Mouse (Mus musculus) T-helper 2 cell (primary cell): ENCODE data around the gene Sigmar1.
"Not testable (repeated sequence)": the region's sequence is repeated elsewhere in the genome, so short reads cannot be mapped to it uniquely, and the experiment has no call there.

ENCODE experiments used
- in situ Hi-C: fragments of 300-600 bp; cut with MboI, MseI; formaldehyde crosslinking; loops from one replicate; pipeline ENCODE4 v1.15.1; 2025; ENCODE audit warnings: high pct_unique_total_duplicates

The Sigmar1 gene

DNA sequence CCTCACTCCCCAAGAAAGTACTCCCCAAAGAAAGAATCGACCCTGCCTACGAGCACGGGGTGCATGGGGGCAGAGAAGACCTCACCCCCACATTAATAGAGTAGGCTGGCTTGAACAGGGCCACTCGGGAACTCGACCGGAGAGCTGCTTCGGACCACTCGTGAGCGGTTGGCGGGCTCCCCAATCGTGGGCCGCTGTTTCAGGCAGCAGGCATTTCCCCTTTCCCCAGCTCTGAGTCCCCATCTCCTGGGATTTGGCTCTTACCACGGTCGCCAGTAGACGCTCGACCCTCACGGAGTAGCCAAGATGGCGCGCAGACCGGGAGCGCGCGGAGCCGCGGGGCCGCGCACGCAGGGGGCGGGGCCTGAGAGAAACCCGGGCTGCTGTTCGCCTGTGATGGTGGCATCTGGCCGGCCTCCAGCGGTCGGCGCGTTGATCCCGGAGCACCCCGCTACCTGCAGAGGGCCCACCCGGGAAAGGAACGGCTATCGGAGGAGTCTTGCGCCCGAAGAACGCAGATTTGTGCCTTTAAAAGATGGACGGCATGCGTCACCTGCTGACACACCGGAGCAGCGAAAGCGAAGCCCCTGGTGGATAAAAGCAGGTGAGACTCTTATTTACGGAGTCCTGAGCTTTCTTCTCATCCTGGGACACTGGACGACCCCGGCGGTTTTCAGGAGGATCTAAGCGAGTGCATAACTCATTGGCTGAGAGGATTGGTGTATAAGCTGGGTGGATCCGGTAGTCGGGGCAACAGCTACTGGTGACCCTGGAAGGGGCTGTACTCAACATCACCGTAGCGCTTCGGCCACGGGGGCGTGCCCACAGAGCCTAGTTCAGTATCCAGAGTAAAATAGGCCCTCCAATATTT is 42.5 kb downstream of the Sigmar1 start, which contains the start of gene Rpp25l:
TSS of gene Rpp25l (minus strand) at position 338 of the 871 bp plus-strand sequence.
- in situ Hi-C loops = loop anchor here (10.0 kb wide), 2 partner anchors 869 to 1449 kb away; partner anchors contain the start of genes Smim27 and Topors

DNA sequence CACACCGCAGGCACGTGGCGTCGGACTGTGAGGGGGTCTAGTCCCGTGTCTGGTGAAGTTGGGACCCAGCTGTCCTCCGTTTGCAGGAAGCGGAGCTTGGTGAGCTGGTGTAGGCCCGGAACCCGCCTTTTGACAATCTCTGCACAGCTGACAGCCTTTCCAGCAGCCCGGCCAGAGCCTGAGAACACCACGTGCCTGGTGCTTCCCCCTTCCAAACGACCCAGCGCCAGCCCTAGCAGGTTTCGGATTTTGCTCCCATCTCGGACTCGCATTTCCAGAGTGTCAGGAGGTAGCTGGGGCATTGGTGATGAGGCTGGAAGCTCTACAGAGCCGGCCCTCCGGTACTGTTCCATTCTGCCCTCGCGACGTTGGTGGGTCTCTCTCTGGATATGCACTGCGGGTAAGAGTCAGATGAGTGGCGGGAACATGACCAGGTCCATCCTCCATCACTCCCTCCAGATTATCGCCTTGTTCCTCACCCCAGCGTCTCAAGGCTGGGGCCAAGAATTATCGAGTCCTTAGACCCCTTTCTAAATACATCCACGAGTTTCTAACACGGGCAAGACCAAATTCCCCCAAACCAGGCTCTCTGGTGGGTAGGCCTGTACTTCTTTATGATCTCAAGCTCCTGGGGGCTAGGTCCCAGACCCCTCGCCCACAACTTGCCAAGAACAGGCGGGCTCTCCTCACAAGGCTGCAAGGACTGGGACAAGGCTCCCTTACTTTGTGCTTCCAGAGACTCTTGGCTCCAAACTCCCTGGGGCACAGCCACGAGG is 43.3 kb downstream of the Sigmar1 start:
- in situ Hi-C loops = loop anchor here (10.0 kb wide), 2 partner anchors 868 to 1448 kb away; partner anchors contain the start of genes Smim27 and Topors

DNA sequence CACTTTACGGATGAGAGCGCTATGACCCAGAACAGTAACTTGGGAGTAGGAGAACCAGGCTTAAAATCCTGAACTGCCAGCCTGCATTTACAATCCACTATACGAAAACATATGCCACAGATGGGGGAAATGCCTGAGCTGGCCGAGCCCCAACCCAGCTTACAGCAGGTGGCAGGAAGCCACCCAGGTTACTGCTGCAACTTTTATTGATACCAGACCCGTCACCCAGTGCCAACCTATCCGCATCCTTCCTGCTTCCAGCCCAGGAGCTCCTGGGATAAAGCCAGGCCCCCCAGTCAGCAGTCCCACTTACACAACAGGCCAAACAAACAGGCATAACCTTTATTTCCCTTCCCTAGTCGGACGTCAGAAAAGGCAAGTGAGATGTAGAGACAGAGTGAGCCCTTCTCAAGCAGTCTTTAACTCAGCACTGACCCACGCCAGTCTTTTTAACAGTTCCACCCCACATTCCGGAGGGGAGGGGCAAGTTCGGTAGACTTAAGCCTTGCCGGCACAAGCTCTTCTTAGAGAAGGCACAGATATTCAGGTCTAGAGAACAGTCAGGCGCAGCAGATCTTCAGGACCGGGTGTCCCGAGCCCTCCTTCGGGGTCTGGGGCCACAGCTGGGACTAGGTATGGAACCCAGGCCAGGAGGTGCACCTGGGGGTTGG is 44.1 kb downstream of the Sigmar1 start:
- in situ Hi-C loops = loop anchor here (10.0 kb wide), 2 partner anchors 867 to 1447 kb away; partner anchors contain the start of genes Smim27 and Topors

DNA sequence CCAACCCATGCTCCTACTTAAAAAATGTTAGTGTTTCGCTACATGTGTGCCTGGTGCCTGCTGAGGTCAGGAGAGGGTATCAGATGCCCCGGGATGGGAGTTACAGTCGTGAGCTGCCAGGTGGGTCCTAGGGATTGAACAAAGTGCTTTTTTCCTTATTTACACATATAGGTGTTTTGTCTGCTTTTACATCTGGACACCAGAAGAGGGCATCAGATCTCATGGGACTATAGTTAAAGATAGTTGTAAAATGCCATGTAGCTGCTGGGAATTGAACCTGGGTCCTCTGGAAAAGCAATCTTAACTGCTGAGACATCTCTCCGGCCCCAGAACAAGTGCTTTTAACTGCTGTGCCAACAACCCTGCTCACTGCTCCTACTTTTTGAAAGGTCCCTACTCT is 45.7 kb downstream of the Sigmar1 start:
- in situ Hi-C loops = loop anchor here (10.0 kb wide), 2 partner anchors 865 to 1445 kb away; partner anchors contain the start of genes Smim27 and Topors

DNA sequence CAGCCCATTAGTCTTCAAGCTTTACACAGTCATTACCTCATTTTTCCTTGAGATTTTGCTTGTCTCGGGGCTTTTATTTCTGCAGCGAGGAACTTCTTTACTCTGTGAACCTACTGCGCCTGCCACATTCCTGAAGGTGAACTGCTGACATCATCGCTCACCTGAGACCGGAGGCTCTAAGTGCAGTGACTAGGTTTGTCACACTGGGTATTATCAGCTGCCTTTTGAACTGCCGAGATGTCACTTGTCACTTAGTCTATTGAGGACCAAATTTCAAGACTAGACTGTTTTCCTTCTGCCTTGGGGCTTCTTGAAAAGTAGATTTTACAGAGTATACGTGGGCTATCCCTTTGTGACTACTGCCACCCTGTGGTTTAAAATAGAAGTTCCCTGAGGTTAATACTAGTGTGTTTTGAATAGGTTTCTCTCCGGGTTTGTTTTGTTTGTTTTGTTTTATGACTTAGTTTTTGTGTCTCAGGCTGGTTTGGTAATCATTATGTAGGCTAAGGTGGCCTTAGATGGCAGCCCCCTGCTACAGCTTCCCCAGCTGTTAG is 47.7 kb downstream of the Sigmar1 start:
- in situ Hi-C loops = loop anchor here (5.0 kb wide), 1 partner anchor 151 kb away; no protein-coding TSS in a partner anchor

DNA sequence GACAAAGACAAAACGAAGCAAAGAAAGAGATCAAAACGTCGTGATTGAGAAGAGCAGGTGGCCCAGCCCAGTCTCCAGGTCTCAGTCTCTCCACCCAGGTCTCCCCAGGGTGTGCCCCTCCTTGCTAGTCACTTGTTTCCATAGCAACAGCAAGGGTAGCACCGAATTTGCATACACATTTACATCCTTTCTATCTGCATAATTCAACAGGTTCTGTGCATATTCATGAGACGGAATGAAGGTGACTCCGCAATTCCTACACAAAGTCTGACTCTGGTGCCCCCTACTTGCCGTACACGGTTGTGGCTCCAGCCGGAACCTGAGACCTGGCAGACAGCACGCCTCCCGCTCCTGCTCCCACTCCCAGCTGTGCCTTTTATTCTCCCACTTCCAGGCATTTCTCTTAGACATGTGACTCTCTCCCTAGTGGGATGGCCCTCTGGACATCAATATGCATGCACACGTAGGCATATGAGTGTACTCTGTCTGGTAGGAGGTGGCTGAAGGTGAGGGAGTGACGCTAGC is 48.9 kb downstream of the Sigmar1 start:
- in situ Hi-C loops = loop anchor here (5.0 kb wide), 1 partner anchor 150 kb away; no protein-coding TSS in a partner anchor

DNA sequence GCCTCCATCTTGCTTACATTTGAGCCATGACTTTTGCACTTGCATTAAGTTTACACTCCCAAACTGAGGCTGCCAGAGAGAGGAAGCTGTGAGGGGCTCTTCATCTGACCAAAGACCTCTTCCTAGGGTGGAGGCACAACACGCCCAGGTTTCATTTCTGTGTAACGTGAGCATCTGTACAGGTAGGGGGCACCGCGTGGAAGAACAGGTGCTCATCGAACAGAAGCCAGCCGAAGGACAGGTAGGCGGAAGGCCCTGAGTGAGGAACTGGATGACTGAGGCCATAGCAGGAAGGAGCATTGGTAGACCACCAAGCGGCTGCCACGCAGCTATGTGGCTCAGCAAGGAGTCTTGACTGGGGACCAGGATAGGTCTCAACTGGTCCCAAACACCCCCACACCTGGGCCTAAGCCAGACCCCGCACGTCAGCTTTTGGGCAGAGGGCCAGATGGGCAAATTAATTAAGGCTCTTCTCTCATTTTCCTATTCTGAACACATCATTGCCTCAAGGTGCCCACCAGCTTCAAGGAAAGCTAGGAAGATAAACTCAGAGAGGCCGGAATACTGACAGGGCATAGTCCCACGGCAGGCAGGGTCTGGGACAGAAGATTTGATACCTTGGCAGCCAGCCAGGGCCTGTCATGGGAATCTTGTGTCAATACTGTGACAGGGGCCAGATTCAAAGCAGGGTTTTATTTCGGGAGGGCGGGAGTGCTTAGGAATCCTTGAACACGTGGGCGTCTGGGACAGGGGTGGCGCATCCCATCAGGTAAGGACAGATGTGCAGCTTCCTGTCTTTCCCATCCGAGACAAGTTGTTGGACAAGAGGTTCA is 49.8 kb downstream of the Sigmar1 start:
- in situ Hi-C loops = loop anchor here (5.0 kb wide), 1 partner anchor 149 kb away; no protein-coding TSS in a partner anchor

DNA sequence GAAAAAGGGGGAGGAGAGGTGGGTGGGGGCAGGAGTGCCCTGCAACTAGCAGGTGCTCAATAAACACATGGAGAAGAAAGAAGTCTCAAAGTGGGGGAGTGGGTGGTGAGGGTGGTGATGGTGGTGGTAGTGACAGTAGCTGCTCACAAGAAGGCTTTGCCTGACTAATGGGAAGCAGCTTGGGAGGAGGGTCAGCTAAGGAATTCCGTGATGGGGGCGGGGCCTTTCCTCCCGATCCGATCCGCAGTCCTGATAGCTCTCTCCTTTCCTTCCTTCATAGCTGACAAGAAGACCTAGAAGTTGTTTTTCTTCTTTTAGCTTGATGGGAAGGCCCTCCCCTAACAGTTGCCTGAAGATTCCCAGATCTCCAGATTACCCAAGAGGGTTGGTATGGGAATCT is 51.3 kb downstream of the Sigmar1 start:
- in situ Hi-C loops = loop anchor here (5.0 kb wide), 1 partner anchor 147 kb away; no protein-coding TSS in a partner anchor

DNA sequence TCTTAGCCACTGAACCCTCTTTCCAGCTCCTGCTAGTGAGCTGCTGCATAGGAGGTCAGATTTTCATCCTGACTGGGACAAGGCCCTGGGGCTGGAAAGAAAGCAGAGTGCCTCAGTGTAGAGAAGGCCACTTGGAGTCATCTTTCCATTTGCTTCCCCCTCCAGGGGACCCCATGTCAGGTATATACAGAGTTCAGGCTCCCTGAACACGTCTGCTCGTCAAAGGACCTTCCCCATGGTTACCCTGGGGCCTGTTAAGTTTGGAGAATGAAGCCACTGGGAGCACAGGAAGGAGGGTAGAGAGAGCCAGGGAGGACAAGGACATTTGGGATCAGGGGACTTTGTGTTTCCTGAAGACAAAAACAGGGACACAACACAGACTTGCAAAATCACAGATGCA is 53.7 kb downstream of the Sigmar1 start:
- in situ Hi-C loops = not testable (repeated sequence)

DNA sequence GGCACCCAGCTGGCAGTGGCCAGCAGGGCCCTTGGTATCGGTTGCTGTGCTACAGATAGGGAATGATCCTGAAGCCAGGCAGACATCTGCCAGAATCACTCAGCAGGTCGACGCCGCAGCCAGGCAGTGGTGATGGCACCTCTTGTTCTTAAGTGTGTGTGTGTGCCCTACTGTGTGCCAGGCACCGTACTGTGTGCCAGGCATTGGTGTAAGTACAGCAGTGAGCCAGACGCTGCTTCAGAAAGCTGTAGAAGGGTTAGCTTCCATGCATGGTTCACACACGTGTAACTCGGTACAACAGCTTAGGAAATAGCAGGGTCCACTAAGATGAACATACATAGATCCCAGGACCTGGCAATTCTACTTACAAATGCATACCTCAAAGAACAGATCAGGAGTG is 55.7 kb downstream of the Sigmar1 start:
- in situ Hi-C loops = not testable (repeated sequence)

DNA sequence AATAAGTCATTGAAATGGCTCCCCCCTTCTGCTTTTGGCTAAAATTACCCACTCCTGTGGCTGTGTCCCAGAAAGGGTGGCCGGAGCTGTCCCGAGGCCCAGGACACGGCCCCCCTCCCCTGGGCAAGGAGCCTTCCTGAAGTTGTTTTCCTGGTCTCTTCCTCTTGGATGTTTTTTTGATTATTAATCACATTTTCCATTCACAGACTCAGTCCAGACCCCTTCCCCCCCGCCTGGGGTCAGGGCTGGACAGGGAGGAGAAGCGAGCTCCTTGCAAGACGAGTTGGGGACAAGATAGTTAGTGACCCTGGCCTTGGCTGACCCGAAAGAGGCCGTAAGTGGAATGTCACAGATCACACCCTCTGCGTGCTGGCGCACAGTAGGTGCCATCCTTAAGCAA is 56.2 kb downstream of the Sigmar1 start, which contains the start of gene Il11ra1:
TSS of gene Il11ra1 (plus strand) at position 207 of the 400 bp plus-strand sequence.
- in situ Hi-C loops = loop anchor here (5.0 kb wide), 2 partner anchors 473 to 968 kb away; no protein-coding TSS in a partner anchor

DNA sequence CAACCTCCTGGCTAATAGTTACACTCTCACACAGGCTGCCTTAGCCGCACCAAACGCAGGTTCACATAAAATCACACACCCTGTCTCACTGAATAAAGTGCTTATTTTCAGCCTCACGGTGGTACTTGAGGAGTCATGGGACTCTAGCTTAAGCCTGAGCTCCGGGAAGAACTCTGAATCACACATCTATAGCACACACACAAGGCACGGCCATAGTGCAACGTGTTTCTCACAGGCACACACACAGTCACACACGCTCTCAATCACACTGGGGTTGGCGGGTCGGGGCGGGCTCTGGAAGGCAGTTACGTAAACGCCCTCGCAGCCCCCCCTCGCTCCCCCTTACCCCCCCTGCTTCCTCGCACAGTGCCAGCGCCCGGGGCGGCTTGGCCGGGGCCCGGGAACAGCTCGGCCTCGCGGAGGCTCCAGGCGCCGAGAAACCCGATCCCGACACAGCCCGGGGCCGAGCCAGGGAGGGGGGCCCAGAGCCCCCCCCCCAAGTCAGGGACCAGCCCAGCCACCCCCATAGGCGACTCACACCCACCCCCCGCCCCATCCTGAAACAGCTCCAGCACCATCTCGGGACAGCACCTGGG is 57.4 kb downstream of the Sigmar1 start:
- in situ Hi-C loops = loop anchor here (5.0 kb wide), 2 partner anchors 474 to 969 kb away; no protein-coding TSS in a partner anchor

DNA sequence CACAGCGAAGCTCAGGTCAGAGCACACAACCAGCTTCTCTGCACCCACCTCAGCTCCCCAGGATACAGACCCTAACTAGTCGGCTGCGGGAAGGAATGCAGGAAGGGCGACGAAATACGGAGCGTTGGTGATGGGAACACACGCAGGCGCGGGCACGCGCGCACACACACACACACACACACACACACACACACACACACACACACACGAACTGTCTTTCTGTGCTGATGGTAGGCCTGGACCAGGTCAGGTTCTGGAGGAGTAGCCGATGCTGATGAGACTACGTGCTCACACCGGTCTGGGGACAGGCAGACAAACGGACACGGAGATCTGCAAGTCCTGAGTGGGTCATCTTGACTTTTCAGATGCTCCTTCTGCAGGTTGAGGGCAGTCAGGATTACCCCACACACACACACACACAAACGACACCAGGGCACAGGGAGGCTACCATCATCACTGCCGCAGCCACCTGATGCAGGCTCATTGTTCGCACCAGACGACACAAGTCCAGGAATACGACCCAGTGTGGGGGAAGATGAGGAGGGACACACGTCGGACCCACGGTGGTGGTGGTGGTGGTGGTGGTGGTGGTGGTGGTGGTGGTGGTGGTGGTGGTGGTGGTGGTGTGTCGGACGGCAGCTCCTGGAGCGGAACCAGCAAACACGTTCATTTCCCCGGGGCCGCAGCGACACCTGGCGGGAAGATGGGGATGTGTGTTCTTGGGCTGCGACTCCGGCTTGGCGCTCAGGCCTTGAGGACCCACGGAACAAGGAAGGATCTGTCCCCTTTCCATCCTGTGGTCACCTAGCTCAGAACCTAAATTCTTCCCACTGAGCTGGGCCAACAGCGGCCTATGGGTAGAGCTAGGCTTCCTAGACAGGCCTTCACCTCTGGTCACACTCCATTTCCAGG is 58.8 kb downstream of the Sigmar1 start, which contains the start of gene Cntfr:
TSS of gene Cntfr (minus strand) at position 160 of the 912 bp plus-strand sequence.
- in situ Hi-C loops = loop anchor here (5.0 kb wide), 2 partner anchors 475 to 970 kb away; no protein-coding TSS in a partner anchor

DNA sequence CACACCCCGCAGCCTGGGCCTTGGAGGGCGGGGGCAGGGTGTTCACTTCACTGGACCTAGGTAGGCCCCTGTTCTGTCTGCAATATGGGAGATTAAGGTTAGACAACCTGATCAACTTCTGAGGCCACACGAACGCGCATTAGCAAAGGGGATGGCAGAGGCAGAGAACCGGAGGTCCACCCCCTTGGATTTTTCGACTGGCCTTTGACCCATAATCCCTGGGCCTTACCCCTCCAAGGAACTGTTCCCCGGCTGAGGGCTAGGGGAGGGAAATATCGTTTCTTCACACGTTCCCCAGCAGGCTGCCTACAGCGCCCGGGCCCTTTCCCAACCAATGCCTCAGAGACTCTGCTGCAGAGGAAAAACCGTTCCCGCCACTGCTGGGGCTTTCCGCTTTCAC is 59.5 kb downstream of the Sigmar1 start:
- in situ Hi-C loops = loop anchor here (5.0 kb wide), 2 partner anchors 476 to 971 kb away; no protein-coding TSS in a partner anchor

DNA sequence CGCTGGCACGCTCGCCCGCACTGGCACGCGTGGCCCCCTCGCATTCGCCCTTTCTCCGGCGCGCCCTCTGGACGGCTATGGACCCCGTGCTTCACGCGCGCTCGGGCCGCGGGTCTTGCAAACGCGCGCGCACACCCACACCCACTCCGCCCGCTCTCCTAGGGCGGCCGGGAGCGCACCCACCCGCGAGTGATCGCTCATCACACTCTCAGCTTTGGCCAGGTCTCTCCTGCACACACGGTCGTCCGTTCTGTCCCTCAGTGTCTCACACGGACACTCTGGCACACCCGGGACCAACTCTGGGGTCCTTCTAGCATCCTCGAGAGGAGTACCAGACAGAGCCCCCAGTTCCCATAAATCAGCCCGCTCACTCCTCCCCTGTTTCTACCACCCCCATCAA is 60.2 kb downstream of the Sigmar1 start:
- in situ Hi-C loops = loop anchor here (5.0 kb wide), 2 partner anchors 477 to 972 kb away; no protein-coding TSS in a partner anchor

DNA sequence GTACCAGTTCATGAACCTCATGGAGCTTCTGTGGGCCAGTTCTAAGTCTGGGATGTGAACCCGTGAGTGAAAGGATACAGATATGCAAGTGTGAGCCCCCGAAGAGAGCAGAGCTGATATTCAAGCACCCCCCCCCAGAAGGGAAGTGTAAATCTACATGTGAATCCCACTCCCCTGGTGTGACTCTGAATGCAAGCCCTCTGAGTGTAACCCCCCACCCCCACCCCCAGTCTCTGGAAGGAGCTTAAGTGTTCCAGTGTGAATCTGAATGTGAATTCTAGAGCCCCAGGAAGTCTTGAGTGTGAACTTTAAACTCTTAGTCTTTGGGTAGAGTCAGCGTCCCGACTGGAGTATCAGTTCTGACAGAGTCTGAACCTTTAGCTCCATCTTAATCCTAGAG is 62.4 kb downstream of the Sigmar1 start:
- in situ Hi-C loops = not testable (repeated sequence)

DNA sequence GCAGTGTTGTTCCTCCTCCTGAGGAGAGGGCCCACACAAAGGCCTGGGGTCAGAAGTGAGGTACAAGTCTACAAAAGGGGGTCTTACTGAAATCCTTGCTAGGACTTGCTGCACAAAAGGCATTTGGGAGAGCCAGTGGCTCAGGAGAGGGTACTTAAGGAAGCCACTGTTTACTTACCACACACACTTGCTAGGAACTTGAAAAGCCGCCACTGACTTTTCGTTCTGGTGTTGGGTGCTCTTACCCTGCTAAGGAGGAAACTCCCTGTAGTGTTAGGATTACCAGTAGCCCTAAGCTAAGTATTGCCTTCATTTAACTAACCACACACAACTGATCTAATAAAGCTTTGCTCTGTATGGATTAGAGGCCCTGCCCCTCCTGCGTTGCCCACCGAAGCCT is 65.9 kb downstream of the Sigmar1 start:
- in situ Hi-C loops = not testable (repeated sequence)

DNA sequence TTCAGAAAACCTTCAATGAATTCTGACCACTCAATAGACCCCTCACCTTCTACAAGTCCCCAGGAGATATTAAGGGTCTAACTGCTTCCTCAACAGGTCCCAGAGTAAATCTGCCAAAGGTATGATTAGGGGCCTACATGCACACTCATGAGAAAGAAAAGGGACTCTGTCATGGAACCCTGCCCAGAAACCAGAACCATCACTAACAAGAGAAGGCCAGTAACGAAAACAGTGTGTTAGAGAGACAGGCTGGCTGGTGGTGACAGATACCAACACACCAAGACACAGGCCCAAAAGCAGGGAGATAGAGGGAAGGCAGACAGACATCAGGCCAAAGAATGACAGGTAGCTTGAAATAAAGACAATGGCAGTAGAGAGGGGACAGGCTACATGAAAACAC is 67.4 kb downstream of the Sigmar1 start:
- in situ Hi-C loops = not testable (repeated sequence)
